Mouse (Mus musculus) liver, postnatal 0 days (tissue): ENCODE data around the gene Lrrc26.

Source experiments
- CTCF ChIP-seq: sonication (generic); IDR thresholded peaks from 2 replicates; pipeline ENCODE4 v1.5.1; 2016; ENCODE audit warnings: antibody characterized with exemption, low read depth
- EP300 ChIP-seq: IDR thresholded peaks from 2 replicates; pipeline ENCODE4 v1.6.1; 2016; ENCODE audit warnings: antibody characterized with exemption, low read depth, mild to moderate bottlenecking

DNA sequence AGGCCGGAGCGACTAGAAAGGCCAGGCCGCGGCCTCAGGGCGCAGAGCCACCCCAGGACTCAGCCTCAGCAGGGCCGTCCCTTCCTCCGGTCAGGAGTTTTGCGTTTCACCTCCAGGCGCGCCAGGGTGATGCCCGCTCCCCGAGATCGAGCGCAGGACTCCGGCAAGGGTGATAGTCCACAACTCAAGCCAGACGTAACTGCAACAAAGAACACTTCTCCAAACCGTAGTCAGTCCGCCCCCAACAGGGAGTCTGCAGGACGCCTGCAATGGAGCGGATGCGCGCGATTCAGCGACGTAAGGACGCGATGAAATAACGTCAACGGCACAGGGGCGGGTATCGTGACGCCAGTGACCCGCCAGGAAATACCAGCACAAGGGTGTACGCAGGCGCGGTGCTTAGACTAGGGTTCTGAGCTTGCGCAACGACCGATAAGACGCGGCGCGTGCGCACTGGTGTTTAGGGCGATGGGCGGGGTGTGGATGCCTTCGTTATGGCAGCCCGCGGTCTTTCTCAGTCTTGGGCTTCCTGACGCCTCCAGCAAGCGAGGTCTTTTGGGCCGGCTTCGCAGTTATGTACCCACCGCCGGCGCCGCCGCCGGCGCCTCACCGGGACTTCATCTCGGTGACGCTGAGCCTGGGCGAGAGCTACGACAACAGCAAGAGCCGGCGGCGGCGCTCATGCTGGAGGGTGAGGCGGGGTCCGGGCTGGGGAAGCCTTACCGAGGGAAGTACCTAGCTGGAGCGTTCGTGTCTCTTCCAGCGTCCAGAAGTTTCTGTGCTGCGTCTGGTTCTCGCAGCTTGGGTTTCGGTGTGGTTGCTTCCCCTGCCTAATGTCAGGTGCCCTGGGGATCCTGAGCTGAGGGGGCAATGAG is 42.8 kb downstream of the Lrrc26 start, which contains the start of gene Man1b1:
- peak; percentile 56 for TF ChIP-seq CTCF
- TF ChIP-seq EP300, result no peak
